Mouse (Mus musculus): ENCODE data around the gene Faah.

DNA sequence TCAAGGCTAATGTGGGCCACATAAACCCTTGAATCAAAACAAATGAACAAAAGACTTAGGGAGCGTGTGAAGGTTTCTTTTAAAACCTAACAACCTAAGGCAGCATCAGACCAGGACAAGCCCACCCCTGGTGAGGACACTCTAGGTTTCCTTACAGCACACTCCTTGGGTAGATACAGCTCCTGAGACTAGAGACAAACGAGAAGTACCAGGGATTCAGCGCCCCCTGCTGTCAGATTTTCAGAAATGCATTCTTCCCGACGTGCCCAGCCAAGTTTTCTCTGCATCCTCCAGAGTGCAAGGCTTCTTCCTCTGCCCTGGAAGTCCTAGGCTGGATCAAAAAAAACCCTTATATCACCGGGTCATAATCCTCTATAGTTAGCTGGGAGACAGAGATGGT lies 65.0 kb downstream of the Faah start:
- TF ChIP-seq CTCF (IDR thresholded peaks at IDR 0.05; ENCODE audit: borderline replicate concordance, extremely low read depth, insufficient read depth, insufficient read length) (peak; percentile 80), POLR2A (IDR thresholded peaks at IDR 0.05; ENCODE audit: borderline replicate concordance, extremely low read depth, insufficient read depth, insufficient read length, poor library complexity, severe bottlenecking) (no peak)
